Mouse (Mus musculus): ENCODE data around the gene Hsd17b7. TPM values are rescaled to one million over a fixed set of nuclear protein-coding genes. Genes with fewer than 3 reads are reported as not detected.

Hsd17b7 gene
- polyA plus RNA-seq, 1 experiment from 2014 or later = 17.3 TPM

GRCm38 (mm10) chr1:169910751-169911150 lies 58.3 kb downstream of the Hsd17b7 start:
- ATAC-seq (replicated peaks; ENCODE audit: extremely low read depth, insufficient read depth, low FRiP score) = no peak
- Histone ChIP-seq H3K36me3 (ENCODE audit: control insufficient read depth, insufficient read depth) (no peaks in the 10 kb centered on the region), H3K4me2 (ENCODE audit: low read depth, low read length) (no peak overlapping the region), H3K9me3 (replicated peaks; ENCODE audit: control insufficient read depth, low read length) (no peaks in the 10 kb centered on the region), H3K4me3 (ENCODE audit: low read length) (no peak overlapping the region), H3K27me3 (ENCODE audit: control insufficient read depth, insufficient read depth, low read length) (no peaks in the 10 kb centered on the region), H3K27ac (ENCODE audit: low read length) (no peak overlapping the region), H3K4me1 (ENCODE audit: control insufficient read depth, insufficient read depth, low read length) (peaks cover 4% of the 10 kb centered on the region; the same call in 1 of the 2 replicates), H3K9ac (ENCODE audit: low read length) (no peak overlapping the region)
- 65% methylated on average over 7 of the region's 7 CpGs for WGBS

DNA sequence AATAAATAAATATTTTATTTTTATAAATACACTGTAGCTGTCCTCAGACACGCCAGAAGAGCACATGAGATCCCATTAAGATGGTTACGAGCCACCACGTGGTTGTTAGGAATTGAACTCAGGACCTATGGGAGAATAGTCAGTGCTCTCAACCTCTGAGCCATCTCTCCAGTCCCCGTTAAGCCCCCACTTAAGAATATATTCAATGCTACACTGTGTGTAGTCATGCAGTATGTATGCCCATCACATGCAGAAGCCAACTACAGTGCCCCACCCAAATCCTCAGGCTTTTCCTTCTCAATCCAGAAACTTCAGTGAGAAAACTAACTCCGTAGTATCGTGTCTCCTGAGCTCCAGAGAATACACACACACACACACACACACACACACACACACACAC lies 59.4 kb downstream of the Hsd17b7 start:
- no peak overlapping the region for H3K4me3 ChIP-seq (ENCODE audit: low read length)
- H3K4me2 ChIP-seq (ENCODE audit: low read depth, low read length) = no peak overlapping the region
- H3K9ac ChIP-seq (ENCODE audit: low read length) = no peak overlapping the region
- no peak for ATAC-seq (replicated peaks; ENCODE audit: extremely low read depth, insufficient read depth, low FRiP score)
- WGBS = 82% methylated on average over 6 of the region's 6 CpGs
- no peaks in the 10 kb centered on the region for H3K27me3 ChIP-seq (ENCODE audit: control insufficient read depth, insufficient read depth, low read length)
- peaks cover 6% of the 10 kb centered on the region; the same call in 1 of the 2 replicates for H3K4me1 ChIP-seq (ENCODE audit: control insufficient read depth, insufficient read depth, low read length)
- no peaks in the 10 kb centered on the region for H3K9me3 ChIP-seq (replicated peaks; ENCODE audit: control insufficient read depth, low read length)
- no peaks in the 10 kb centered on the region for H3K36me3 ChIP-seq (ENCODE audit: control insufficient read depth, insufficient read depth)
- no peak overlapping the region for H3K27ac ChIP-seq (ENCODE audit: low read length)

DNA sequence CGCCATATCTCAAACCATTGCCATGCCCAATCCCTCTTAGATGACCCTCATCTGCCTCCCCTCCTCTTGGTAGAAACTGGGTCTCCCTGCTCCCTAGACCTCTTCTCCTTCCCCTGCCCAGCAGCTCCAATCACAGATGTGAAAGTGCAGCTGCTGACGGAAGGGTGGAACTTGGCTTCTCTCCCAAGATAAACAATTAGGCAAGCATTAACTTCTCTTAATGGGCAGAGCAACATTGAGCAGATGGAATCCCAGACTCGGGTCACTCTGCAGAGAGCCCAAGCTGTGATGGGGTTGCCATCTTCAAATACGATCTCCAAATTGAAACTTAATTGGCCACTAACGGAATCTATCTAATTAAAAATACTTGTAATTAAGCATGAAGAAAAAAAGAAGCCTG lies 59.9 kb downstream of the Hsd17b7 start:
- no peak overlapping the region for H3K9ac ChIP-seq (ENCODE audit: low read length)
- H3K36me3 ChIP-seq (ENCODE audit: control insufficient read depth, insufficient read depth) = no peaks in the 10 kb centered on the region
- 73% methylated on average over 5 of the region's 5 CpGs for WGBS
- H3K4me1 ChIP-seq (ENCODE audit: control insufficient read depth, insufficient read depth, low read length) = peaks cover 6% of the 10 kb centered on the region; the same call in 1 of the 2 replicates
- H3K27ac ChIP-seq (ENCODE audit: low read length) = no peak overlapping the region
- no peak overlapping the region for H3K4me2 ChIP-seq (ENCODE audit: low read depth, low read length)
- H3K9me3 ChIP-seq (replicated peaks; ENCODE audit: control insufficient read depth, low read length) = no peaks in the 10 kb centered on the region
- ATAC-seq (replicated peaks; ENCODE audit: extremely low read depth, insufficient read depth, low FRiP score) = no peak
- H3K27me3 ChIP-seq (ENCODE audit: control insufficient read depth, insufficient read depth, low read length) = no peaks in the 10 kb centered on the region
- H3K4me3 ChIP-seq (ENCODE audit: low read length) = no peak overlapping the region

GRCm38 (mm10) chr1:169900771-169901336 lies 68.2 kb downstream of the Hsd17b7 start:
- Histone ChIP-seq H3K27me3 (ENCODE audit: control insufficient read depth, insufficient read depth, low read length) (no peaks in the 10 kb centered on the region), H3K9ac (ENCODE audit: low read length) (no peak overlapping the region), H3K36me3 (ENCODE audit: control insufficient read depth, insufficient read depth) (no peaks in the 10 kb centered on the region), H3K4me2 (ENCODE audit: low read depth, low read length) (no peak overlapping the region), H3K4me1 (ENCODE audit: control insufficient read depth, insufficient read depth, low read length) (peaks cover 13% of the 10 kb centered on the region), H3K4me3 (ENCODE audit: low read length) (no peak overlapping the region), H3K27ac (ENCODE audit: low read length) (peak overlapping the region; percentile 71), H3K9me3 (replicated peaks; ENCODE audit: control insufficient read depth, low read length) (no peaks in the 10 kb centered on the region)
- no peak; the same call in 1 of the 2 replicates for ATAC-seq (replicated peaks; ENCODE audit: extremely low read depth, insufficient read depth, low FRiP score)
- WGBS = 66% methylated on average over 3 of the region's 3 CpGs

Other genes starting within 250 kb of the Hsd17b7 start
- 4.2 and 4.7 TPM in 2 replicates for gene Rgs4, start 221.6 kb downstream of the Hsd17b7 start, polyA plus RNA-seq (2015; fragmentation: Nextera tagmentation; extraction: Ambion mirVana)
- gene Ccdc190, start 40.6 kb downstream of the Hsd17b7 start, polyA plus RNA-seq (2015; fragmentation: Nextera tagmentation; extraction: Ambion mirVana) = 0.13 TPM in 1 of 2 replicates, not detected in the other
- gene Ddr2, start 141.5 kb upstream of the Hsd17b7 start, polyA plus RNA-seq (2015; fragmentation: Nextera tagmentation; extraction: Ambion mirVana) = 10.6 and 13.1 TPM in 2 replicates
- 42.4 and 48.8 TPM in 2 replicates for gene Uap1, start 205.7 kb upstream of the Hsd17b7 start, polyA plus RNA-seq (2015; fragmentation: Nextera tagmentation; extraction: Ambion mirVana)
- gene Uhmk1, start 246.2 kb upstream of the Hsd17b7 start, polyA plus RNA-seq (2015; fragmentation: Nextera tagmentation; extraction: Ambion mirVana) = 4.6 and 5.0 TPM in 2 replicates